Mouse (Mus musculus) ES-E14 (cell line): Measurements from ENCODE around the gene Rab11a. TPM values are rescaled to one million over a fixed set of nuclear protein-coding genes. Genes with fewer than 3 reads are reported as not detected.
A peak's percentile ranks its signal among the peaks of the same experiment; 100 is the strongest.

ENCODE experiments used
- DNase-seq: peaks from one replicate; pipeline ENCODE4 v3.0.0-alpha.2; 2013; ENCODE audit warnings: low read depth, low spot score
- H3K27ac ChIP-seq: 2 replicates; pipeline ENCODE4 v1.5.1; 2012; ENCODE audit warnings: low read depth, mild to moderate bottlenecking, low read length, moderate library complexity, mixed read lengths; ENCODE audit not compliant: poor library complexity, insufficient read depth, severe bottlenecking
- H3K36me3 ChIP-seq: 2 replicates; pipeline ENCODE4 v1.6.1; 2012; ENCODE audit warnings: mild to moderate bottlenecking, low read length, moderate library complexity, mixed read lengths; ENCODE audit not compliant: control insufficient read depth, poor library complexity, insufficient read depth, severe bottlenecking
- H3K4me1 ChIP-seq, 2 experiments: fragments of 150-350 bp in 1 of 2; sonication (generic) in 1 of 2; 2 replicates each; pipeline ENCODE4 v1.6.1; 2012; ENCODE audit warnings: low read length in 2 of 2, mild to moderate bottlenecking in 1 of 2, mixed read lengths in 1 of 2; ENCODE audit not compliant: control insufficient read depth in 2 of 2, insufficient read depth in 2 of 2, poor library complexity in 1 of 2
- H3K4me3 ChIP-seq, 2 experiments: fragments of 150-350 bp in 1 of 2; sonication (generic) in 1 of 2; 2 replicates each; pipeline ENCODE4 v1.5.1; 2012; ENCODE audit warnings: low read length in 2 of 2, low read depth in 1 of 2, mild to moderate bottlenecking in 1 of 2, mixed read lengths in 1 of 2; ENCODE audit not compliant: insufficient read depth in 1 of 2, poor library complexity in 1 of 2, severe bottlenecking in 1 of 2
- H3K9ac ChIP-seq: 2 replicates; pipeline ENCODE4 v1.6.1; 2012; ENCODE audit warnings: low read depth, mild to moderate bottlenecking, low read length, mixed read lengths; ENCODE audit not compliant: poor library complexity, insufficient read depth, severe bottlenecking
- H3K9me3 ChIP-seq: fragments of 150-350 bp; sonication (generic); 2 replicates; pipeline ENCODE4 v1.6.1; 2012; ENCODE audit warnings: low read depth, mild to moderate bottlenecking, low read length; ENCODE audit not compliant: control insufficient read depth, insufficient read depth
- CHD2 ChIP-seq: IDR thresholded peaks from 2 replicates; pipeline ENCODE4 v1.6.1; 2014; ENCODE audit warnings: mild to moderate bottlenecking, low read depth, low read length, inconsistent platforms
- HCFC1 ChIP-seq: IDR thresholded peaks from 2 replicates; pipeline ENCODE4 v1.6.1; 2012; ENCODE audit warnings: low read length, inconsistent platforms, borderline replicate concordance; ENCODE audit not compliant: insufficient read depth
- MAFK ChIP-seq: IDR thresholded peaks from 2 replicates; pipeline ENCODE4 v1.6.1; 2014; ENCODE audit warnings: mild to moderate bottlenecking, low read depth, low read length, inconsistent platforms; ENCODE audit not compliant: insufficient read depth
- ZC3H11A ChIP-seq: IDR thresholded peaks from 2 replicates; pipeline ENCODE4 v1.6.1; 2012; ENCODE audit warnings: low read depth, mild to moderate bottlenecking, inconsistent platforms, low read length, borderline replicate concordance
- ZNF384 ChIP-seq: IDR thresholded peaks from 2 replicates; pipeline ENCODE4 v1.6.1; 2012; ENCODE audit warnings: low read depth, low read length, inconsistent platforms
- in situ Hi-C, 2 experiments: fragments of 600-800 bp; cut with MboI; formaldehyde crosslinking; loops; one replicate each; pipeline ENCODE4 v1.15.1; 2025; ENCODE audit warnings: low sequenced_read_pairs in 2 of 2, inconsistent platforms in 1 of 2; ENCODE audit not compliant: unreplicated experiment in 2 of 2
- total RNA-seq: library from RNA; depleted of rRNA; stranded (reverse); fragments of 300-350 nt; gene quantifications from 2 replicates; pipeline ENCODE4 v1.2.3, GENCODE M21; 2012

The Rab11a gene
- total RNA-seq, 1 experiment: 77.0 TPM

GRCm38 (mm10) chr9:64769911-64770310, 32.4 kb upstream of the Rab11a start:
- H3K4me1 ChIP-seq: no peaks in the 10 kb centered on the region
- no peaks in the 10 kb centered on the region for H3K9me3 ChIP-seq
- no peaks in the 10 kb centered on the region for H3K36me3 ChIP-seq
- in situ Hi-C loops: no loop called here
- H3K4me3 ChIP-seq: no peak overlapping the region
- TF ChIP-seq ZNF384 (no peak), ZC3H11A (no peak), HCFC1 (no peak), MAFK (no peak), CHD2 (no peak)
- H3K27ac ChIP-seq: no peak overlapping the region
- no peak for DNase-seq
- no peak overlapping the region for H3K9ac ChIP-seq

GRCm38 (mm10) chr9:64769066-64769695, 31.6 kb upstream of the Rab11a start:
- in situ Hi-C loops: no loop called here
- TF ChIP-seq ZNF384 (peak; percentile 99), HCFC1 (no peak), MAFK (no peak)
- Histone ChIP-seq H3K36me3 (no peaks in the 10 kb centered on the region), H3K4me1 (no peaks in the 10 kb centered on the region), H3K27ac (no peak overlapping the region), H3K9me3 (no peaks in the 10 kb centered on the region), H3K4me3 (peak overlapping the region in 1 of 2 experiments; percentile 6; a peak in 1 of 4 replicates), H3K9ac (no peak overlapping the region)
- peak; percentile 50 for DNase-seq

- no peak overlapping the region for H3K4me3 ChIP-seq
- no peak overlapping the region for H3K27ac ChIP-seq
- no peaks in the 10 kb centered on the region for H3K36me3 ChIP-seq
- TF ChIP-seq ZNF384: no peak
- no peak for TF ChIP-seq CHD2
- no peak for TF ChIP-seq HCFC1
- TF ChIP-seq MAFK: no peak
- no peak for TF ChIP-seq ZC3H11A
- in situ Hi-C loops: no loop called here
- H3K9me3 ChIP-seq: no peaks in the 10 kb centered on the region
- no peak overlapping the region for H3K9ac ChIP-seq
- H3K4me1 ChIP-seq: no peaks in the 10 kb centered on the region
- DNase-seq: no peak
These were observed 30.2 kb upstream of the Rab11a start for GRCm38 (mm10) chr9:64767796-64768195.

- TF ChIP-seq CHD2 (no peak), MAFK (no peak), HCFC1 (no peak), ZNF384 (no peak), ZC3H11A (no peak)
- H3K27ac ChIP-seq: no peak overlapping the region
- in situ Hi-C loops: no loop called here
- no peak overlapping the region for H3K9ac ChIP-seq
- H3K4me3 ChIP-seq: no peak overlapping the region
- no peaks in the 10 kb centered on the region for H3K36me3 ChIP-seq
- no peaks in the 10 kb centered on the region for H3K9me3 ChIP-seq
- no peak for DNase-seq
- no peaks in the 10 kb centered on the region for H3K4me1 ChIP-seq
These were observed 28.6 kb upstream of the Rab11a start for GRCm38 (mm10) chr9:64766136-64766535.

- in situ Hi-C loops: no loop called here
These were observed 27.3 kb upstream of the Rab11a start for GRCm38 (mm10) chr9:64764824-64765223.

More at GRCm38 (mm10) chr9:64764824-64765223, 27.3 kb upstream of the Rab11a start:
- Histone ChIP-seq H3K9ac (no peak overlapping the region), H3K4me1 (no peaks in the 10 kb centered on the region), H3K9me3 (no peaks in the 10 kb centered on the region), H3K36me3 (no peaks in the 10 kb centered on the region), H3K27ac (no peak overlapping the region), H3K4me3 (no peak overlapping the region)
- TF ChIP-seq HCFC1 (no peak), ZNF384 (no peak), ZC3H11A (no peak), CHD2 (no peak), MAFK (no peak)
- DNase-seq: no peak
